Mouse (Mus musculus) retina, embryonic 14.5 days (tissue): Measurements from ENCODE around the gene Ppa2.

Experiments used
- DNase-seq: peaks from one replicate; pipeline ENCODE4 v3.0.0-alpha.2; 2015; ENCODE audit warnings: low spot score

Ppa2 gene

GRCm38 (mm10) chr3:133331184-133331866 lies 21.4 kb downstream of the Ppa2 start:
- no peak for DNase-seq

- DNase-seq = no peak
Observed at GRCm38 (mm10) chr3:133332280-133332679, 22.4 kb downstream of the Ppa2 start.

DNA sequence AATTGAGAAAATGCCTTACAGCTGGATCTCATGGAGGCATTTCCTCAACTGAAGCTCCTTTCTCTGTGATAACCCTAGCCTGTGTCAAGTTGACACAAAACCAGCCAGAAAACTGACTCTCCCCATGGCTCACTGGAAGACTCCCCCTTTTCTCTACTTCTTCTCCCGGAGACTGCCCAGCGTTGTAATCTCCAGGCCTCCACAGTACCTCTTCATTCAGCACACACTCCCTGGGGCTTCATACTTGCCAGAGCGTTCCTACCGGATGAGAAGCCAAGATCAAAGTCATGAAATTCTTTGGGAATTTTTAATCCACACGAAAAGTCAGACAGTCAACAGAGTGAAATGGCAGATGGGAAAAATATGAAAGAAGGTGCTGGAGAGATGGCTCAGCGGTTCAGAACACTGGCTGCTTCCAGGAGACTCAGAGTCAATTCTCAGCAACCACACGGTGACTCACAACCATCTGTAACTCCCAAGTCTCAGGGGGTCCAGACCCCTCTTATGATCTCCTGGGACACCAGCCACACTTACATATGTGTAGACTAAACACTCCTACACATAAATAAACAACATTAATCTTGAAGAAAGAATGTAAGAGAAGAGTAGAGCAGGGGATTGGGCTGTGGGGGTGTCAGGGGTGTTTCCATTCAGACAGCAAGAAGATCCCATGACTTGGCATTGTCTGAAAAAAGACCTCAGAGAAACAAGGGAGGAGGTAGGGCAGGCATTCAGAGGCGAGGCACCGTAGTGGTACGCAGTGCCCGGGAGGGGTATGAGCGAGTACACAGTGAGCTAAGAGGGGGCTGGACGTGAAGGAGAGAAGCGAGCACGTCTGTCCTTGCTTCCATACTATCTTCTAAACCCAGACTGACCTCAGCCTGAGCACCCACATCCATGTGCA lies 23.6 kb downstream of the Ppa2 start:
- DNase-seq = no peak

DNA sequence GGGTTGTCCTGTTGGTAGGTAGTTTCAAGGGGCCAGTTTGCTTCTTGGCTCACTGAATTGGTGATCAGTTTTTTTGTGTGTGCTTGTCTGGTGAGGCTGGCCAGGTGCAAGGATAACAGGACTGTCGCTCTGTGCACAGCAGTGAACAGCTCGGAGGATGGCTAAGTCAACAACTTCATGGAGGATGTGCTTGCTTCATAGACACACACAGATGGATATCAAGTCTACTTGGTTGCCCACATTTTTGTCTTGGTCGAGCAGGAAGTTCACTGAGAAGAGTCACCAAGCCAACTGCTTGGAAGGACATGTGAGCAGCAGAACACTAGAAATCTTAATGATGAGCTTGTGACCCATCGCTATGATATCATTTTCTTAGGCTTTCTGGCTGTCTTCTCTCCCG lies 24.8 kb downstream of the Ppa2 start:
- no peak for DNase-seq

DNA sequence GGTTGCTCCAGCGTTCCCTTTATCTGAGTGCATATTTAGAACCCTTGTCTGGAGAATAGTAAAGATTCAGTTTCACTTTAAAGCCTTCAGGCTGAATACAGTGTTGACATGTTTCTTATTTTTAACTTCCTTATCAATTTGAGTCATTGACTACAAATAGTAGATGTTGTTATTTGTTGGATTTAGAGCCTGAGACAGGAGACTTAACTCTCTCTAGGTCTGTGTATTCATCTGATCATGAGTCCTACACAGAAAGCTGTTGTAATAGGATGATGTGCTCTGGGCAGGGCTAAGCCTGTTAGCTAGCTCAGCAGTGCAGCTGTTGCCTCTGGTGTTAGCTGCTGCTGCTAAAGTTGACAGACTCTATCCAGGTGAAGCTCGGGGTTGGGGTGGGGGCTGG lies 25.3 kb downstream of the Ppa2 start:
- DNase-seq = no peak

- peak; percentile 29 for DNase-seq
Observed at GRCm38 (mm10) chr3:133336400-133336799, 26.5 kb downstream of the Ppa2 start.

DNA sequence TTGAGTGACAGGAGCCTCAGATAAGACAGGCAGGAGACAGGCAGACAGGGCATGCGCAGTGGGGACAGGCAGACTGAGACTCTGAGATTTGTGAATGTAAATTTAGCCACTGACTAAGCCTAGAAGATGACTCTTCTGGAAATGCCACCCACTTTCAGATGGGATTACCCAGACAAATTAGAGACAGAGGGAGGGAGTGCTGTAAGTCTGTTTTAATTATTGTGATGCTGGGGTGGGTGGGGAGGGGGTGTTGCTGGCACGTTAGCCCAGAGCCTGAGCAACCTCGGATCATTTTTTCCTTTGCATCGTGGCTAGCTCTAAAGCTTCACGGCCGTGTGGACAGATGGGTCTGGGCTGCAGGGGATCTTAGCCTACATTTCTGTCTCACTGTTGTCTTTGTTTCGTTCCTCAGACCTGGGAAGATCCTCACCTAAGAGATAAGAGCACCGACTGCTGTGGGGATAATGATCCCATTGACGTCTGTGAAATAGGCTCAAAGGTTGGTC lies 29.0 kb downstream of the Ppa2 start:
- DNase-seq = peak; percentile 44

GRCm38 (mm10) chr3:133339411-133339823 lies 29.5 kb downstream of the Ppa2 start:
- DNase-seq = peak; percentile 35

- peak; percentile 10 for DNase-seq
Observed at GRCm38 (mm10) chr3:133341106-133341505, 31.2 kb downstream of the Ppa2 start.

GRCm38 (mm10) chr3:133347535-133347934 lies 37.6 kb downstream of the Ppa2 start:
- no peak for DNase-seq

- DNase-seq = no peak
Observed at GRCm38 (mm10) chr3:133348847-133349246, 38.9 kb downstream of the Ppa2 start.

GRCm38 (mm10) chr3:133357426-133357974 lies 47.6 kb downstream of the Ppa2 start:
- DNase-seq = no peak

DNA sequence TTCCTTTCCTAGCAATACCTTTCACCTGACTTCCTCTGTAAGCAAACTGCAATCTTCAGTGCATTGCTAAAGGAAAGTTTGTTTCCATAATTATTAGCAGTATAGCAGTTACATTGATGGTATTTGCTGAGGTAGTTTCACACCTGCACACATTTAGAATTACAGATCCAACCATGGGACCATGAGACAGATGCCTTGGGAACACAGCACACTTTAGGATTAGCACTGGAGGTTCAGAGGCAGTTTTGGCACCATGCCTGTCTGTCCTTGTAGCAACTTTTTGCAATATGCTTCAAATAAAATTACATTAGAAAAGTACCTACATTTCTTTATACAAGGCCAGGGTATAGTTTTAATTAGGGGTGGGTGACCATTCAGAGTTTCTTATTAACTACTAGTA lies 48.1 kb downstream of the Ppa2 start:
- DNase-seq = no peak

- DNase-seq = no peak
Observed at GRCm38 (mm10) chr3:133361406-133361805, 51.5 kb downstream of the Ppa2 start.

- no peak for DNase-seq
Observed at GRCm38 (mm10) chr3:133364138-133364537, 54.2 kb downstream of the Ppa2 start.

- DNase-seq = no peak
Observed at GRCm38 (mm10) chr3:133366096-133366495, 56.2 kb downstream of the Ppa2 start.

DNA sequence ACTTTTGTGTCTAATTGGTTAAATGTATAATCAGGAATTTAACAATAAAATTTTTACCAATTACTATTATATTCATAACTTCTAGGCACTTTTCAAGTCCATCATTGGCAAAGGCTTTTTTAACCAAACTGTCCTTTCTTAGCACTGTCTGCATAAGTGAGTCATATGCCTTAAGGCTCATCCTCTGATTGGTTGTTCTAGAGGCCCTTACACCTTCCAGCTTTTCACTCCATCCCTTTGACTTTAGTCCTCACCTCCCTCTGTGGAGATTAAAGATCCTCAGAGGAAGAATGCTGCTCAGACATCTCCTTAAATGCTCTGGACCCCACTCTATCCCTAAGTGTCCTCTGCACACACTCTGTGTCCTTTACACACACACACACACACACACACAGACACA lies 68.3 kb downstream of the Ppa2 start:
- DNase-seq = no peak

- no peak for DNase-seq
Observed at GRCm38 (mm10) chr3:133379997-133380396, 70.1 kb downstream of the Ppa2 start.

GRCm38 (mm10) chr3:133381519-133381918 lies 71.6 kb downstream of the Ppa2 start:
- no peak for DNase-seq

DNA sequence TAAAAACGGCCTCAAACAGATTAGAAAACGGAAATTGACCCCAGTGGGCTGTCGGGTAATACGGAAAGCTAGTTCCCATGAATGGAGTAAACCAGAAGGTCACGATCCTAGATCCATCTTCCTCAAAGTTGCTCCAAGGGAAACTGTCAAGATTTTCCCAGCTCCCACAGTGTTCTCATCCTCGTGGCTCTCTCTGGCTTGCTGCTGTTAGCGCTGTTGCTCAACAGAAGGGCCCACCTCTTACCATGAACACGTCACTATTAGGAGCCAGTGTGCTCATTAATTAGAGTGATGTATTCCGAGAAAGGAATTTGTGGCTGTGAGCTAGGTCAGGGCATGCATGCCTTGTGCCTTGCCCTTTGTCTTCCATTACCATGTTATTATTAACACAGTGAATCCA lies 72.2 kb downstream of the Ppa2 start:
- no peak for DNase-seq

DNA sequence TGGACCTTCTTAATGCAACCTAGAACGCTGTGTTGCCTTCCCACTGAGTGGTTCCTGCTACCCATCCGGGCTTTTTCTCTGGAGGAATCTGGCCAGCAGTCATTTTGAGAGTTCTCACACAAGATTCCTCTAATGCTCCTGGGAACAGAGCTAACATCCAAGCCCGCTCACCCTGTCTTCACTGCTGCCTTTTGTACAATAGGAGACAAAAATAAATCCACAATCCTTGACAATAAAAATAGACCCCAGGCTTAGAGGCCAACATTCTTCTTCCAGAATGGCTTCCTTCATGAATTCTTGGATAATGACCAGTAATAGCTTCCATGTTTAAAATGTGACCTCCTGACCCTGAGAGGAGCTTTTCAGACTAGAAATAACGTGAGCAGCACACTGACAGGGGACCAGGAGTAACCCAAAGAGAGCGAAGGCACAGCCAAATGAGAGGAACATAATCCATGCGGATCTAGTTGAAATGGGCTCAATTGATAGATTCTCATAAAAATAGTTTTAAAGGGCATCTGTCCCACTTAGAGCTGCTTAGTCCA lies 74.3 kb downstream of the Ppa2 start:
- no peak for DNase-seq

GRCm38 (mm10) chr3:133387283-133387682 lies 77.4 kb downstream of the Ppa2 start:
- DNase-seq = no peak
